Mouse (Mus musculus) thymus, postnatal 0 days (tissue): ENCODE data around the gene Mcts2. TPM values are rescaled to one million over a fixed set of nuclear protein-coding genes. Genes with fewer than 3 reads are reported as not detected.
A peak's percentile ranks its signal among the peaks of the same experiment; 100 is the strongest.
"Not testable (repeated sequence)": the region's sequence is repeated elsewhere in the genome, so short reads cannot be mapped to it uniquely, and the experiment has no call there.

ENCODE experiments used
- DNase-seq: peaks from one replicate; pipeline ENCODE4 v3.0.0-alpha.2; 2015; ENCODE audit warnings: low spot score
- polyA plus RNA-seq: library from polyadenylated mRNA; unstranded; fragments of >200 nt; fragmentation: Nextera tagmentation; extraction: Ambion mirVana; gene quantifications from 2 replicates; pipeline ENCODE4 v1.2.1, GENCODE M21; 2015

The Mcts2 gene
- 15.6 and 17.2 TPM in 2 replicates for polyA plus RNA-seq

GRCm38 (mm10) chr2:152686806-152687267, at the start of gene Mcts2:
Gene Mcts2 (plus strand): TSS chr2:152687035.
- peak; percentile 52 for DNase-seq

GRCm38 (mm10) chr2:152637381-152637780, 49.5 kb upstream of the Mcts2 start:
- DNase-seq, result no peak

- no peak for DNase-seq
These were observed 48.0 kb upstream of the Mcts2 start for GRCm38 (mm10) chr2:152638865-152639264.

GRCm38 (mm10) chr2:152639406-152640113, 47.3 kb upstream of the Mcts2 start:
- no peak for DNase-seq

GRCm38 (mm10) chr2:152652901-152653620, 33.8 kb upstream of the Mcts2 start:
- no peak for DNase-seq

- peak; percentile 20 for DNase-seq
These were observed 32.7 kb upstream of the Mcts2 start for GRCm38 (mm10) chr2:152653874-152654715.

GRCm38 (mm10) chr2:152657398-152657797, 29.4 kb upstream of the Mcts2 start:
- DNase-seq, result peak; percentile 7

- DNase-seq, result no peak
These were observed 25.7 kb upstream of the Mcts2 start for GRCm38 (mm10) chr2:152661163-152661562.

- DNase-seq, result not testable (repeated sequence)
These were observed 20.6 kb upstream of the Mcts2 start for GRCm38 (mm10) chr2:152666191-152666590.

- DNase-seq, result peak; percentile 97
These were observed 17.6 kb upstream of the Mcts2 start, which contains the start of gene H13 for GRCm38 (mm10) chr2:152669256-152669638. Gene H13 (plus strand): TSS chr2:152669461.

- DNase-seq, result peak; percentile 16
These were observed 17.0 kb upstream of the Mcts2 start for GRCm38 (mm10) chr2:152669639-152670484.

- DNase-seq, result peak; percentile 91
These were observed 15.7 kb upstream of the Mcts2 start for GRCm38 (mm10) chr2:152670983-152671641.

- peak; percentile 77 for DNase-seq
These were observed 15.2 kb upstream of the Mcts2 start for GRCm38 (mm10) chr2:152671642-152671999.

GRCm38 (mm10) chr2:152672166-152672565, 14.7 kb upstream of the Mcts2 start:
- no peak for DNase-seq

GRCm38 (mm10) chr2:152674148-152674547, 12.7 kb upstream of the Mcts2 start:
- DNase-seq, result no peak

GRCm38 (mm10) chr2:152675252-152675791, 11.5 kb upstream of the Mcts2 start:
- no peak for DNase-seq

- peak; percentile 72 for DNase-seq
These were observed 8.5 kb upstream of the Mcts2 start for GRCm38 (mm10) chr2:152678302-152678701.

GRCm38 (mm10) chr2:152678925-152679324, 7.9 kb upstream of the Mcts2 start:
- DNase-seq, result no peak

- no peak for DNase-seq
These were observed 7.0 kb upstream of the Mcts2 start for GRCm38 (mm10) chr2:152679701-152680355.
